Mouse (Mus musculus) CH12.LX (cell line): Measurements from ENCODE around the gene Bdkrb1.

Experiments
- CTCF ChIP-seq, 2 experiments: IDR thresholded peaks in 1 of 2; conservative IDR thresholded peaks in 1 of 2; 2 replicates each; pipeline ENCODE4 v1.5.1; 2011 to 2012; ENCODE audit warnings: low read depth in 2 of 2, low read length in 2 of 2, improper control_type of control experiment in 1 of 2, inconsistent platforms in 1 of 2, mild to moderate bottlenecking in 1 of 2, moderate library complexity in 1 of 2
- EP300 ChIP-seq: IDR thresholded peaks from 2 replicates; pipeline ENCODE4 v1.6.1; 2011; ENCODE audit warnings: low read length, improper control_type of control experiment
- HCFC1 ChIP-seq: IDR thresholded peaks from 2 replicates; pipeline ENCODE4 v1.6.1; 2012; ENCODE audit warnings: low read depth, mild to moderate bottlenecking, inconsistent platforms, low read length, improper control_type of control experiment
- IRF4 ChIP-seq: IDR thresholded peaks from 2 replicates; pipeline ENCODE4 v1.6.1; 2014; ENCODE audit warnings: low read depth, mild to moderate bottlenecking, inconsistent platforms, low read length, improper control_type of control experiment
- MAX ChIP-seq: IDR thresholded peaks from 2 replicates; pipeline ENCODE4 v1.6.1; 2011; ENCODE audit warnings: low read length, improper control_type of control experiment
- MEF2A ChIP-seq: IDR thresholded peaks from 2 replicates; pipeline ENCODE4 v1.6.1; 2014; ENCODE audit warnings: low read depth, mild to moderate bottlenecking, inconsistent platforms, low read length, improper control_type of control experiment, borderline replicate concordance
- NELFE ChIP-seq: IDR thresholded peaks from 2 replicates; pipeline ENCODE4 v1.6.1; 2011; ENCODE audit warnings: low read depth, low read length, improper control_type of control experiment
- PAX5 ChIP-seq: IDR thresholded peaks from 2 replicates; pipeline ENCODE4 v1.6.1; 2012; ENCODE audit warnings: low read length, inconsistent platforms, mixed read lengths
- POLR2A ChIP-seq: IDR thresholded peaks from 2 replicates; pipeline ENCODE4 v1.6.1; 2011; ENCODE audit warnings: low read depth, mild to moderate bottlenecking, improper control_type of control experiment, low read length
- SMC3 ChIP-seq: IDR thresholded peaks from 2 replicates; pipeline ENCODE4 v1.6.1; 2011; ENCODE audit warnings: low read depth, low read length, improper control_type of control experiment
- TCF12 ChIP-seq: IDR thresholded peaks from 2 replicates; pipeline ENCODE4 v1.6.1; 2014; ENCODE audit warnings: low read depth, mild to moderate bottlenecking, inconsistent platforms, low read length, improper control_type of control experiment
- UBTF ChIP-seq: IDR thresholded peaks from 2 replicates; pipeline ENCODE4 v1.6.1; 2012; ENCODE audit warnings: low read depth, mild to moderate bottlenecking, inconsistent platforms, low read length, improper control_type of control experiment, moderate library complexity

DNA sequence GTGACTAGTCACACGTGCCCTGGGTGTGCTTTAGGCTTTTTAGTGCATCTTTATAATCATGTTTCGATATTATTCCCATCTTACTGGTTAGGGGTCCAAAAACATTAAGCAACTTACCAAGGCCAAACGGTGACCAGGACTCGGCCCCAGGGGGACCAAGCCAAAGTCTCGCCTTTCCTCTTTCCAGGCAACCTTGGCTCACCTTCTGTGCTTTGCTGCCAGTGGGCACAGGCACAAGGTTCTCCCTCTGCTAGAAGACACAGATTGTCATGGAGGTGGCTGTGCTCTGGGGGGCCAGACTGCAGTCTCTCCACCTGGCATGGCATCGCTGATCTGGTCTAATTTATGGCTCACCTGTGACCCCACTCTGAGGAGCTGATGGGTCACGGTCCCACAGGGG lies 12.1 kb upstream of the Bdkrb1 start:
- TF ChIP-seq POLR2A (no peak), CTCF (conservative IDR thresholded peaks at IDR 0.05 in 1 of 2, IDR thresholded peaks at IDR 0.05 in 1 of 2; ENCODE audit: low read depth in 2 of 2, low read length in 2 of 2) (no peak), MEF2A (no peak), IRF4 (no peak), PAX5 (no peak), HCFC1 (no peak), EP300 (no peak), SMC3 (no peak), UBTF (no peak), NELFE (no peak), MAX (no peak), TCF12 (no peak)
